Mouse (Mus musculus) megakaryocyte, embryonic 14.5 days (primary cell): Measurements from ENCODE around the gene Heatr6. TPM values are rescaled to one million over a fixed set of nuclear protein-coding genes. Genes with fewer than 3 reads are reported as not detected.
A peak's percentile ranks its signal among the peaks of the same experiment; 100 is the strongest.

Experiments
- H3K27me3 ChIP-seq: replicated peaks from 2 replicates; pipeline ENCODE3; 2012; ENCODE audit warnings: inconsistent platforms
- H3K36me3 ChIP-seq: replicated peaks from 2 replicates; pipeline ENCODE3; 2012; ENCODE audit warnings: low read length, inconsistent platforms, mixed read lengths
- H3K4me1 ChIP-seq: 2 replicates; pipeline ENCODE4 v1.6.1; 2012; ENCODE audit warnings: inconsistent platforms
- H3K4me3 ChIP-seq: replicated peaks from 2 replicates; pipeline ENCODE3; 2012; ENCODE audit warnings: moderate library complexity, mild to moderate bottlenecking, inconsistent platforms
- H3K9me3 ChIP-seq: 2 replicates; pipeline ENCODE4 v1.6.1; 2012; ENCODE audit warnings: inconsistent platforms
- FLI1 ChIP-seq: IDR thresholded peaks from 2 replicates; pipeline ENCODE4 v1.6.1; 2012; ENCODE audit warnings: low read length, inconsistent platforms, mixed read lengths
- GATA1 ChIP-seq: IDR thresholded peaks from 3 replicates; pipeline ENCODE4 v1.6.1; 2012; ENCODE audit warnings: mixed read lengths, low read length, inconsistent platforms, borderline replicate concordance
- polyA plus RNA-seq: library from polyadenylated mRNA; stranded (reverse); fragments of >175 nt; gene quantifications from 2 replicates; pipeline ENCODE4 v1.2.3, GENCODE M21; 2012; ENCODE audit warnings: low replicate concordance; ENCODE audit not compliant: insufficient read depth

Heatr6 gene
- polyA plus RNA-seq, 1 experiment = 3.5 TPM

DNA sequence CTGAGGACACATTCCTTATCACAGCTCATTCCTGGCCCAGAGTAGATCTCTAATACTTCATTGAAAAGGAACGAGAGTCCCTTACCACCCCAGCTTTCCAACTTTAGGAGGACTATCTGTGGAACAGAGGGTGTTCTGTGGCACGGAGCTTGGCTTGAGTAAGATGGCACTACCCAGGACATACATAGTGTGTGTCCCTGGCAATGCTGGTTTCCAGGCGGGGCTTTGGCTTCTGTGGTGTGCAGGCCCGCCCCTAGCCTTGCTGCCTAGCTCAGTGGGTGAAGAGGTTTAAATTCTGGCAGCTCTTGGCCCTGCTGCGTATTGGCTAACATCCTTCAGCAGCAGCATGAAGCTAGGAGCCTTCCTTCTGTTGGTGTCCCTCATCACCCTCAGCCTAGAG is 6.8 kb upstream of the Heatr6 start, which contains the start of gene Wfdc21:
TSS of gene Wfdc21 (plus strand) at position 260 of the 400 bp plus-strand sequence.
- Histone ChIP-seq H3K4me3 (peak within 1 kb of the TSS; percentile 10), H3K9me3 (peaks cover 17% of the 10 kb centered on the region)

DNA sequence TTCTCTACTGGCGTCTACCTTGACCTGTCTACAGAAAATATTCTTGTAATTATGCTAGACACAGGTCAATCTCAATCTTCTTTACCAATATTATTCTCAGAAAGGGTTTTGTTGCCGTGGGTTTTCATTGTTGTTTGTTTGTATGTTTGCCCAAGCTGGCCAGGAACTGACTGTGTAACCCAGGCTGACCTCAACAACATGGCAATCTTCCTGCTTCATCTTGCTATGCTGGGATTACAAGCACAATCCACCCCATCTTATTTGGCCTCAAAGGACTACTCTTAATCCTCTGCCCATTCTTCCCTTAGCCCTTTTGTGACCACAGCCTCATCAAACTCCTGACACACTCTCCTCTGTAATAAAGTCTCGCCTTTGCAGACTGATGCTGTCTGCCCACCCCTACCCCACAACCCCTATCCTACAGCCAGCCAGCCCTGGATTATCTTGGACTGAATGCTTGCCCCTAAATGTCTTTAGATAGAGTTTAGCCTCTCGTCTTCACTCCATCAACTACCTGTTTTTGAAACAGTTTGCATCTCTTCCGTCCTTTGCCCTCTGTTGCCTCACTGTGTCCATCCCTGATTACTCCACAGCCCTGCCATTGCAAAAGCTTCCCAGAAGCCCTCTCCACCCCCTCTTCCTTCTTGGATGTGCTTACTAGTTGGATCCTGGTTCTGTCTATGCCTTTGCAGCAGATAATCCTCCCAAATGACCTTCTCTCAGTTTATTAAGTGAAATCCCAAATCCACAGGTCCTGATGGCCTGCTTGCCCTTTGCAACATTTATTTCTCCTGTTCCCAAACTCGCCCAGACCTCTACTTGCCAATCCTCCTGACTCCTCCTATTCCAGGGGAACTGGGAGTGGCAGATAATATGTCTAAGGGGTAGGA is 5.9 kb upstream of the Heatr6 start:
- Histone ChIP-seq H3K9me3 (peaks cover 22% of the 10 kb centered on the region), H3K27me3 (peaks cover 62% of the 10 kb centered on the region)

More for the DNA sequence above, 6.8 kb upstream of the Heatr6 start, which contains the start of gene Wfdc21:
- TF ChIP-seq GATA1 = no peak
- TF ChIP-seq FLI1 = no peak
- Histone ChIP-seq H3K4me1 (peaks cover 21% of the 10 kb centered on the region), H3K36me3 (no peaks in the 10 kb centered on the region), H3K27me3 (peaks cover 66% of the 10 kb centered on the region)

DNA sequence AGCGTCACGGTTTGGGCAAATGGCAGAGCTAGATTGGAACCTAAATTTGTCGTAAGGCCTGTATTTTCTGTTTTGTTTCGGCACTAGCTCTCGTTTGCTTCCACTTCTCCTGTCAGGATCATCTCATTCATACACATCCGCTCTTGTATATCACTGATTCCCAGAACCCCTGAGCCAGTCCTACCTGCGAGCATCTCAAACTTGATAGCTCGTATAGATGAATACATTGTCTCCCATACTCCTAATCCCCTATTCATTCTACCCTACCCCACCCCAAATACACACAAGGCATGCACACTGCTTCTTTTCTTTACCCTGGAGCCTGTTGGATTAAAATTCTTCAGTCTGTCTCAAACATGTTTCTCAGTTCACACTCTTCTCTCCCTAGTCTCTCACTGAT is 731 bp downstream of the Heatr6 start:
- Histone ChIP-seq H3K4me3 (peak overlapping the region; percentile 99), H3K27me3 (peaks cover 5% of the 10 kb centered on the region), H3K4me1 (peaks cover 14% of the 10 kb centered on the region), H3K9me3 (peaks cover 22% of the 10 kb centered on the region), H3K36me3 (peaks cover 40% of the 10 kb centered on the region)
- no peak for TF ChIP-seq GATA1
- no peak for TF ChIP-seq FLI1

More for the DNA sequence above, 5.9 kb upstream of the Heatr6 start:
- Histone ChIP-seq H3K4me1 (peaks cover 21% of the 10 kb centered on the region), H3K4me3 (no peak overlapping the region), H3K36me3 (peaks cover 2% of the 10 kb centered on the region)
- TF ChIP-seq GATA1 = no peak
- TF ChIP-seq FLI1 = no peak

DNA sequence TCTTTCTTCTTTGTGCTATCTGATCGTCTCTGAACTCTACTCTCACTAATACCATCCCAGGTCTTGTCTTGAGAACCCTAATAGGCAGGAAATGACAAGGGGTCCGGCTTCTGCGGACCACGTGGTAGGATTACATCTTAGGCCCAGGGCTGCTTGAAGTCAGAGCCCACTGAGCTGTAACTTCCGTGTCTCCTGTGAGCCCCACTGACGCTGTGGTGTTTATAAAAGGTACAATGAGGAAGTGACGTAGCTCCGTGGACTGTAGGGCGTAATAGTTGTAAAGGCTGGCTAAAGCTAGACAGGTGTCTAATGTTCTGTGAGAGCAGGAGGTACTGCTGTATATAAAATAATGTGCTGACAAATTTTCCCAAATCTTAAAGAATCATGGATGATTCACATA is 13.8 kb downstream of the Heatr6 start:
- TF ChIP-seq FLI1 = no peak
- no peak for TF ChIP-seq GATA1
- Histone ChIP-seq H3K4me1 (no peaks in the 10 kb centered on the region), H3K27me3 (no peaks in the 10 kb centered on the region), H3K9me3 (no peaks in the 10 kb centered on the region), H3K36me3 (peaks cover 98% of the 10 kb centered on the region), H3K4me3 (no peak overlapping the region)

DNA sequence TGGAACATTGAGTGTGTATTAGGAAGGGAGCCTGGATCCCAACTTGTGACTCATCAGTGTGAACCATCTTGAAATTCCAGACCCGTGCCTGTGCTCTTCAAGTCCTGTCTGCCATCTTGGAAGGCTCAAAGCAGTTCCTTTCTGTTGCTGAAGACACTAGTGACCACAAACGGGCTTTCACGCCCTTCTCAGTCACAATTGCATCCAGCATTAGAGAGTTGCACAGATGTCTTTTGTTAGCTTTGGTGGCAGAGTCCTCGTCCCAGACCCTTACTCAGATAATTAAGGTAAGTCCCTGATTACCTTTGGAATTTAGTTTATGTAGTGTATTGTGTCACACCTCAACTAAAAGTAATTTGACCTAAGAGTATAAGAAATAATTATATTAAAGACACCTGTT is 15.5 kb downstream of the Heatr6 start:
- TF ChIP-seq GATA1 = no peak
- TF ChIP-seq FLI1 = no peak
- Histone ChIP-seq H3K9me3 (no peaks in the 10 kb centered on the region), H3K27me3 (no peaks in the 10 kb centered on the region), H3K4me1 (no peaks in the 10 kb centered on the region), H3K4me3 (no peak overlapping the region), H3K36me3 (peaks cover 98% of the 10 kb centered on the region)

DNA sequence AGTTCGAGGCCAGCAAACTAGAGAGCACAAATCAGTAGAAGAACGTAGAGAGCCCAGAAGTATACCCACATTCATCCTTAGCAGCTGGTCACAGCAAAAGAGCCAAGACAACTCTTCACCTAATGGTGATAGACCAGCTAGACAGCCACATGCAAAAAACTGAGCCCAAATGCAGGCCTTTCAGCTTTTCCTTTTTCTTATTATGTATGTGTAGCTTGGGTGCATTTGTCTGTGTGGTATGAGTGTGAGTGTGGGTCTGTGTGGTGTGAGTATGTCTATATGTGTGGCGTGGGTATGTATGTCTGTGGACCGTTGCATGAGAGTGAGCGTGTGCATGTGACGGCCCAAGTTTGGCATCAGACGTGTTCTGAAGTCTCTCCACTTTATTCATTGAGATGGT is 17.5 kb downstream of the Heatr6 start:
- Histone ChIP-seq H3K9me3 (no peaks in the 10 kb centered on the region), H3K36me3 (peaks cover 97% of the 10 kb centered on the region), H3K4me3 (no peak overlapping the region), H3K4me1 (no peaks in the 10 kb centered on the region), H3K27me3 (no peaks in the 10 kb centered on the region)
- TF ChIP-seq FLI1 = no peak
- TF ChIP-seq GATA1 = no peak

DNA sequence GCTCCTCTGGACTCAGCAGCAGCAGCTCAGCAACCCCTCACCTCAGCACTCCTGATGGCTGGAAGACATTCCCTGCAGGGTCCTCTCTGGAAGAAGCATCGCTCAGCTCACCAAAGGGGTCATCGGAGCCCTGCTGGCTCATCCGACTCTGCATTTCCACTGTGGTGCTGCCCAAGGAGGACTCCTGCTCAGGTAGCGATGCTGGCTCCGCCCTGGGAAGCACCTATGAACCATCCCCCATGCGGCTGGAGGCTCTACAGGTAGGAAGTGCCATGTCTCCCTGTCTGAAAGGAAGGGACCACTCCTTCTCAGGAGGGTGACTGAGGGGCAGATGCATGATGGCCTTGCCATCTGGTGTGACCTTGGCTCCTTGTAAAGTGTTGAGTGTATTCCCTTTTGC is 18.8 kb downstream of the Heatr6 start:
- Histone ChIP-seq H3K4me3 (no peak overlapping the region), H3K4me1 (no peaks in the 10 kb centered on the region), H3K27me3 (no peaks in the 10 kb centered on the region), H3K36me3 (peaks cover 97% of the 10 kb centered on the region), H3K9me3 (no peaks in the 10 kb centered on the region)
- no peak for TF ChIP-seq GATA1
- TF ChIP-seq FLI1 = no peak

DNA sequence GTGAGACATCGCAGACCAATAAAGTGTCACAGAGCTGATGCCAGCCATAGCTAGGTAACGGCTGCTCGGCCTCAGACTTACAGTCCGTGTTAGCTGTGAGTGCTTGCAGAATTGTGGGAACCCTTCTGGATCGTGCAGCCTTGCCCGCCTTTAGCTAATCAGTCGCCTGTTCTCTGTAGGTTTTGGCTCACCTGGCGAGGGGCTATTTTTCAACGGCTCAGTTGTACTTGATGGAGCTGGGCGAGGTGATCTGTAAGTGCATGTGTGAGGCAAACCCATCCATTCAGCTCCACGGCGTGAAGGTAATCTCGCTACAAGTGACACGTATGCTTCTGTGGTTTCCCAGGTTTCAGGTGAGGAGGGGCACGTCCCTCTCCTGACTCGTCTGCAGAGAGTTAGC is 20.2 kb downstream of the Heatr6 start:
- no peaks in the 10 kb centered on the region for H3K27me3 ChIP-seq
- peaks cover 92% of the 10 kb centered on the region for H3K36me3 ChIP-seq
- H3K9me3 ChIP-seq = no peaks in the 10 kb centered on the region
- no peaks in the 10 kb centered on the region for H3K4me1 ChIP-seq
- TF ChIP-seq GATA1 (no peak), FLI1 (no peak)
- H3K4me3 ChIP-seq = no peak overlapping the region

DNA sequence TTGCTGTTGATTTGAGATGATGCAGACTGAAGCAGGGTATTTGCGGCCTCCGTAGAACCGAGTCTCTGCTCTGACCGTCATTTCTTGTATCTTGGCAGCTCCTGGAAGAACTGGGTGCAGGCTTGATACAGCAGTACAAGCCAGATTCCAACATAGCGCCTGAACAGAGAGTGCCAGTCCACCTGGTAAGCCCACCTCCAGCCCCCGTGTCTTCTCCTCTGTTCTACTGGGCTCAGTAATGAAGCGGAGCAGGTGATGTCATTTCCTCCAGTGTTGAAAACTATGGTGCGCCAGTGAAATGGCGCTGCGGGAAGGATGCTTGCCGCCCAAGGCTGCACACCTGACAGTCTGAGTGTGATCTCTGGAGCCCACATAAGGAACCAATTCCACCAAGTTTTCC is 20.8 kb downstream of the Heatr6 start:
- peaks cover 92% of the 10 kb centered on the region for H3K36me3 ChIP-seq
- no peaks in the 10 kb centered on the region for H3K9me3 ChIP-seq
- no peaks in the 10 kb centered on the region for H3K4me1 ChIP-seq
- no peak overlapping the region for H3K4me3 ChIP-seq
- no peak for TF ChIP-seq GATA1
- no peaks in the 10 kb centered on the region for H3K27me3 ChIP-seq

DNA sequence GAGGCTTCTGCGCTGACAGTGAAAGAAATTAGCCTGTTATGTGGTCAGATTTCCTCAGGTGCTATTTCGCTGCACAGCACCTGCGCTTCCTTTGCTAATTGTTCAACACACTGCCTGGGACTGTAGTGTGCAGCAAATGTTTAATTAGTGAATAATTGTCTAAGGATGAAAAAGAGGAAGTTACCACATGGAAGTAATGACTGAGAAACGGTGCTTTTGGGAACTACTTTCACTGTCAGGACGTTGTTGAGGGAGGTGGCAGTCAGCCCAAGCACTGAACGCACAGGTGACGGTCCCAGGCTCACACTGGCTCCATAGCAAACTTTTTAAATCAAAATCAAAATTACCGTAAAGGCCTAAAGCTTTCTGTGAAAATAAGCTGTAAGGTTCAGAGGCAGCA is 23.3 kb downstream of the Heatr6 start:
- Histone ChIP-seq H3K27me3 (no peaks in the 10 kb centered on the region), H3K4me3 (no peak overlapping the region), H3K9me3 (peaks cover 13% of the 10 kb centered on the region), H3K4me1 (no peaks in the 10 kb centered on the region), H3K36me3 (peaks cover 94% of the 10 kb centered on the region)
- TF ChIP-seq GATA1 = no peak
